Mouse (Mus musculus): ENCODE data around the gene Igsf3.

Igsf3 gene

DNA sequence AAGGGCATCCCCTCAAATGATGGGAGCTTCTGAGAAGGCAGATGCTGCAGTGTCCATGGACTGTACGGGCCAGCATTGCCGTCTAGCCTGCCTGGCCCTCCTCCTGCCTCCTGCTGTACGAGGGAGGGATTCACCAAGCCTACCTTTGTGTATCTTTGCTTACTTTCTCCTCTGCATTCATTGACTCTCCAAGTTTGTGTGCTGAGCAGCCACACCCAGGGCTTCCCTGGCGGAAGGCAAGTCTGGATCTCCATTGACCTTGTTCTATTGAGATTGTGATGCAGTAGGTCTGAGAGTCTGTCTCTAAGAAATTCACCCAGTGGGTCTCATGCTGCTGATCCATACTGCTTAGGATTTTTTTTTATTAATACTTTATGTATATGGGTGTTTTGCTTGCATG is 70.4 kb downstream of the Igsf3 start:
- DNase-seq (ENCODE audit: low read depth), result no peak

DNA sequence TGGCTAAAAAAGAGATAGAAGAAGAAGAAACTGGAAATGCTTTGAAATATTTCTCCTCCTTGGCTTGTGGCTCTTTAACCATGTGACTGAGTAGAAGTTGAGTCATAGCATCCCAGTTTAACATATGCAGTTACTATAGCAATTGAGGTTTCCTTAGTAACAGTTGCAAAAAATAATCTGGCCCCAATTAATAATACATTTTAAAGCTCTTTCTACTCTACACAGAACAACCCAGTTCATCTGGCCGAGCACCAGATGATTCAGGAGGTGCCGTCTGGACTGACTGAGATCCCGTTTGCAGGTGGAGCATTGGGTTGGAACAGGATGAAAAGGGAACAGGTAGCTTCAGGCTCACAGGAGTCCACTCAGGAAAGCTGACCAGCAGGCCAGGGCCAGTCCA is 71.9 kb downstream of the Igsf3 start:
- DNase-seq (ENCODE audit: low read depth), result no peak

DNA sequence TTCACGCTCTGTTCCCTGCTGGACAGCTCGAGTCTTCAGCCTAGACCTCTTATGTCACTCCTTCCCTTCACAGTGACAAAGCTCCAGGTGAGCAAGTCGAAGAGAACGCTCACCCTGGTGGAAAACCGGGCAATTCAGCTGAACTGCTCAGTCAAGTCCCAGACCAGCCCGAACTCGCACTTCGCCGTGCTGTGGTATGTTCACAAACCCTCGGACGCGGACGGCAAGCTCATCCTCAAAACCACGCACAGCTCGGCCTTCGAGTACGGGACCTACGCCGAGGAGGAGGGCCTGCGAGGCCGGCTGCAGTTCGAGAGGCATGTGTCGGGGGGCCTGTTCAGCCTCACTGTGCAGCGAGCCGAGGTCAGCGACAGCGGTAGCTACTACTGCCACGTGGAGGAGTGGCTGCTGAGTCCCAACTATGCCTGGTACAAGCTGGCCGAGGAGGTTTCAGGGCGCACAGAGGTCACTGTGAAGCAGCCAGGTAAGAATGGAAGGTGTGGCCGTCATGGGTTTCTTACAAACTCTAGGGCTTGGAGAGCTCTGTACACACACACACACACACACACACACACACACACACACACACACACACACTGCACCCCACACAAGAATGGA is 74.0 kb downstream of the Igsf3 start:
- no peak for DNase-seq (ENCODE audit: low read depth)

DNA sequence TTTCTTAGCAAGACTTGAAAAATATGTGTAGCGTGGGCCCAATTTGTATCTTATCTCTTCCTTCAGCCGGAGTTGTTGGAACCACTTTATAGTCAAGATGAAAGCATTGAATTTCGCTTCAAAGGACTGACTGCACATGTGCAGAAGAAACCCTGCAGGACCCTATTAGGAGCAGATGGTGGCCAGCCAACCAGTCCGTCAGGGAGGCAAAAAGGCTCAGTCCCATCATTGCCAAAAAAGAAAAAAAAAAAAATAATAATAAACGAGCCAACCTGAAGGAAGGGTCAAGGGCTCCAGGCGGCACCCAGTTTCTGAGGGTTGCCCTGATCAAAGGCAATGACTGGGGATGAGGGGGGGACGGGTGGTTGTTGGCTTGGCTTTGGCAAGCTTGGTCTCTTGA is 83.7 kb downstream of the Igsf3 start:
- DNase-seq (ENCODE audit: low read depth), result no peak

DNA sequence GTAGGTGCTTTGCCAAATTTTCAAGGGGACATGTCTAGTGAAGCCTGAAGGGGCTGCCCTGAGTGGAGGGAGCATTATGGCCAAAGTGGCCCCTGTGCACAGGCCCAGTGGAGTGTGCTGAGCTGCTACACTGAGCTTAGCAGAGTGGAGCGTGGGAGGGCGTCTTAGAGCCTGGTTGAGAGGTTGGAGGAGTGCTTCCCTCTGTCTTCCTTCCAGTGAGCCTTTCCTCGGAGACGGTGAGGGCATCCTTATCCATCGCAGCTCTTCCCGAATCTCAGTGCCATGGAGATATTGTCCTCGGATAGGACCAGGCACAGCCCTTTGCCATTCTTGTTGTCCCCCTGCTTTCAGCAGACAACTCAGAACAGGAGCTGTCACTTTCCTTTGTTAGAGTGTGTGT is 84.2 kb downstream of the Igsf3 start:
- no peak for DNase-seq (ENCODE audit: low read depth)

DNA sequence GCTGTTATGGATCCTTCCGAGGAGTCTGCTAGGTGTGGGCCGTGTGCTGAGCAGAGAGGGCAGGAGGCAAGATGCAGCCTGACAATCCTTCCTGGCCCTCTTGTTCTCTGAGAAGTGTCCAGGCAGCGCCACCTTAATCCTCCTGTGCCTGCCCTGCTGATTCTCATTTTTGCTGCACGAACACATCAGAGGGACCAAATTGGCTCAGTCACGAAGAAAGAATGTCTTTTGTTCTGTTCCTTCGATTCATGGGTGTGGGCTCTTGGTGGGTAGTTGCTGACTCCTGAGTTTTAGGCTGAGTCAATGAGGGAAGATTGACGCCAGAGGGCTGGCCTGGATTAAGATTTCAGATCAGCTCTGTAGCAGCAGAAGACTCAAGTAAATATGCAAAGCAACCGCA is 84.9 kb downstream of the Igsf3 start:
- no peak for DNase-seq (ENCODE audit: low read depth)

DNA sequence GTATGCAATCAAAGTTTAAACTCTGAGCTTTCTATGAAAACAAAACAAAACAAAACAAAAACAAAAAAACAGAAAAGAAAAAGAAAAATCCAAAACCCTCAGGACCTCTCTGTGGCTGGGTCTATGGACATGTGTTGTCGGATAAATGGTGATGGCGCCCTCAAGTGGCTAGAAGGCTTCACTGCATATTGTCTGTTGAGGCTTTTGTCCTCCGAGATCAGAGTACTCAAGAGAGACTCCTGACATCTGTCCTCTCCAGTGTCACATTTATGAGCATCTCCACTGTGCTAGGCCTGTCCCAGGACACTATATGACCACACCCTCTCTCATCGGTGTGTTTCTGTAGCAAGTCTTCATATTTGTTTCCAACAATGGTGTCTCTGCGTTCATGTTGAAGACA is 85.4 kb downstream of the Igsf3 start:
- DNase-seq (ENCODE audit: low read depth), result peak; percentile 86

DNA sequence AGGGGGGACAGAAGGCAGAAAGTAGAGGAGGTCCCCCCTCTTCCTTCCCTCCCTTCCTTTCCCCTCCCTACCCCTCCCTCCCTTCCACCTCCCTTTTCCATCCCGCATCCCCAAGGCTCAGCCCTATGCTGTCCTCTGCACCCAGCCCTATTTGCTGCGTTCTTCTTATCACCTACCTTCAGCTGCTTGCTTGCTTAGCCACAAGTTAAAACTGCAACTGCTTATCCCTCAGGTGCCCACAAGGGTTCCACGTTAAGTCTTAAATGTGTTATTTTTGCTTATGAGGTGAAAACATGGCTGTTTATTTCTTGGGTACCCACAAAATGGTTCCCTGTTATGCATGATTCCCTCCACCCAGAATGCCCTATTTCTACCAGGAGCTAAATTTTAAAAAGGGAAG is 86.6 kb downstream of the Igsf3 start:
- no peak for DNase-seq (ENCODE audit: low read depth)

DNA sequence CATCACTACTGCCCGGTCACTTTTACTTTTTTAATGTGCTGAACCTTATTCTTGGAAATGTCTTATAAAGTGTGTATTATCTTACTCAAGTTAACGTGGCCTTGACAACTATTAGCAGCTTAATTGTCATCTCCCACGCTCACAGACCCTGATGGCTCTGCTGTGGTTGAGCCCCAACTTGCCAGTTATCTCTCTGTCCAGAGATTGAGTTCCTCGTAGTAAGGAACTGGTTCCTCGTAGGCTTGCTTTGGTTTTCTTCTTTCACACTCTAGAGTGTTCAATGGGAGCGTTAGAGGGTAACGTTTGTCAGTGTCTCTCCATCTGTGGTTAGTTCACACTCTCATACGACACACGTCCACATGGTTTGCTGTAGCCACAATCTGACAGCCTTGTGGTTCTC is 92.8 kb downstream of the Igsf3 start:
- no peak for DNase-seq (ENCODE audit: low read depth)

DNA sequence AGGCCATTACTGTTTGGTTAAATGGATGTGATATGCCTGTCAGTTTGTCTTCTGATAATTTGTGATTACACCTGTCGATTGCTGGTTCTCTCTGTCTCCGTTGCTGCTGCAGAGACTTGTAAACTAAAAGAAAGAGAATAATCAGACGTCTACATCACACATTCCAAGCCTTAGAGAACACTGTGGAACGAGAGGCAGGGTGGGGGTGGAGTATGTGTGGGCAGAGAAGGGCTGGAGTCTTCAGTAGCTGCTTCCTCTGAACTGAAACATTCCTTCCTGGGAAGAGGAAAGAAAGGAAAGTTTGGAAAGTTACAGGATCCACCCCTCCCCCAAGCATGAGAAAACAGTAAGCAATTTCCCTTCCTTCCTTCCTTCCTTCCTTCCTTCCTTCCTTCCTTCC is 95.0 kb downstream of the Igsf3 start:
- no peak for DNase-seq (ENCODE audit: low read depth)

DNA sequence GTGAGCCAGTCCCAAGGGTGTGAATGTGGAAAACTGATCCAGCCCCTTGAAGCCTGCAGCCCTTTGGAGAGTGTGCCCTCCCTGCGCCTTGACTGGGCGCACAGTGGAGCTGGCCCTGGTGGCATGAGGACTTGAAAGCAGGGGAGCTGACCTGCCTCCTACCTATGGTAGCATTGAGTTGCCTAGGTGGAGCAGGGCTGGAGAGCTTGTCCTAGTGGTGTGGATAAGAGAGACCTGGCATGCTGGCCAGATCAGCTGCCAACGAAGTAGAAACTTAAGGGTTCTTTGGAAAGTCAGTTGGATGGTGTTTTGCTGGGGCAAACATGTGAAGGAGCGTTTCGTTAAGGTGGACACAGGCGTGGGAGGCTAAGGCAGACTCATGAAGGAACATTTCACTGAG is 105.1 kb downstream of the Igsf3 start:
- no peak for DNase-seq (ENCODE audit: low read depth)

DNA sequence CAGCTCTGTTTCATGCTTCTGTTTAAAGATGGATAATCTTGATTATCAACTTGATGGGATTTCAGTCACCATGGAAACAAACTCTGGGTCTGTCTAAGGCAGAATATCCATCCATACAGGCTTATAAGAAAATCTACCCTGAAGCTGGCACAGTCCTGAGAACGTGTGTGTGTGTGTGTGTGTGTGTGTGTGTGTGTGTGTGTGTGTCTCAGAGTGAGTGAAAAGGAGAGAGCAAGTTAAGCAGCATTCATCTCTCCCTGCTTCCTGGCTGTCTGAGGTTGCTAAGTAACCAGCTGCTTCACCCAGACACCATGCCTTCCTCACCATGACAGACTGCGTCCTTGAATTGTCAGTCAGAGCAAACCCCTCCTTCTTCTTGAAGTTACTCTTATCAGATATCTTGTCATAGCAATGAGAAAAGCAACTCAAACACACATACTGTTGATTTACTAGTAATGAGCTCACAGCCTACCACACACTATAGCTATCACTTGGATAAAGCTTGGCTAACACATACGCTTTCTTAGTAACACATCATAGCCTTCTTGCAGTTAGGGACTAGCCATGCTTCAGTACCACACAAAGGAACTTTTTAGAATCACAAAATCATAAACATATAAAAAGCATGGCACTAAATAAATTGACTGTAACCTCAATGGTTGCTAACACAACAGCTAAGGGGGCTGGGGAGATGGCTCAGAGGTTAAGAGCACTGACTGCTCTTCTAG is 106.5 kb downstream of the Igsf3 start:
- no peak for DNase-seq (ENCODE audit: low read depth)

DNA sequence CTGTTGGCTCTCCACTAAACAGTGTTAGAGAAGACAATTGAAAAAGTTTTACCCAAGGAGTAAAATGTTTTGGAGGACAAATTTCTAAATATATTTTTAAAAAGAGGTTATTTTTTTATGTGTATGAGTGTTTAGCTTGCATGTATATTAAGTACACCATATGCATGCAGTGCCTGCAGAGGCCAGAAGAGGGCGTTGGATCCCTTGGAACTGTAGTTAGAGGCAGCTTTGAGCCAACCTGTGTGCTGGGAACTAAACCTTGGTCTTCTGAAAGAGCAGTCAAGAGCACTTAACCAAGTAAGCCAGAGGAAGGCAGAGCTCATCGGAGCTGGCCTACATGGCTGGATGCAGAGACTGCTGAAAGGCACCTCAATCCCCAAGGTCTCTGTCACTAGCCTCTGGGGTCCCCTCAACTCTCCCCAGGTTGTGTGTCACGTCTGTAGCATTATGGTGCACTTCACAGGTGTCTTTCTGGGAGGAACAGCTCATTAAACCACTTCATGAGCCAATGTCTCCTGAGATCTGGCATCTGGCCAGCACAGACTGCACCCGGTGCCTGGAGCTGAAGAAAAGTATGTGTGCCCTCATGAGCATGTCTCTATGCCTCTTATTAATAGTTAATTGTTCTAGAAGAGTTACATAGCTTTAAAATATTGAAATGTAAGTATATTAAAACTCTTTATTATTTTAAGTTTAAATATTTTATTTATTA is 109.3 kb downstream of the Igsf3 start:
- peak; percentile 25 for DNase-seq (ENCODE audit: low read depth)

DNA sequence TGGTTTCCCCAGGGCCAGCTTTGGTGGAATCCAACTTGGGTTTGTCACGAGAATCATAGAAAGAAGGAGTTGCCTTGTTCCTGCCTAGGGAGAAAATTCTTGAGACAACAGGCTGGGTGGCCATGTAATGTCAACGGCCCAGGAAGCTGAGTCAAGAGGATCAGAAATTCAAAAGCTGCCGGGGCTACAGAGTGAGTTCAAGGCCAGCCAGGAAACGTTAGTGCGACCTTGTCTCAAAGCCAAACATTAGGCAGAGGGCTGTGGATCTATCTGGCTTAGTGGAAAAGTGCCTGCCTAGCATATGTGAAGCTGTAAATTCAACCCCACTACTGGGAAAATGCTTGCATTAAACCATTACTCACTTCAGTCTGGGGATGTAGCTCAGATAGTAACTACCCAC is 110.6 kb downstream of the Igsf3 start:
- DNase-seq (ENCODE audit: low read depth), result no peak

DNA sequence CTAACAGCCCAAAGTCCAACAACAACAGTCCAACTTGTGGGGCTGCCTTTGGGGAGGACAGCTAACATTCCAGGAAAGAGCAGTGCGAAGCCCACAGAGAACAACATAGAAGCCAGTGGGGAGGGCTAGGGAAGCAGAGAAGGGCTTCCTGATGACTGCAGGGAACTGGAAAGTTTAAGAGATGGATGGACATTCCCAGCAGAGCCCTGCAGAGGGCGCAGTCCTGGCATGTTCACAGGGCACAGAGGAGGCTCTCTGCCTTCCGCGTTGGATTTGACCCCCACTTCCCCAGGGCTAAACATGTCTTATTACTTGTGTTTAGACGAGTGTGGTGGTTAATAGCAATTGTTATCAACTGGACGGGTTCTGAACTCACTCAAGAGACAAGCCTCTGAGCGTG is 111.3 kb downstream of the Igsf3 start:
- peak; percentile 18 for DNase-seq (ENCODE audit: low read depth)

DNA sequence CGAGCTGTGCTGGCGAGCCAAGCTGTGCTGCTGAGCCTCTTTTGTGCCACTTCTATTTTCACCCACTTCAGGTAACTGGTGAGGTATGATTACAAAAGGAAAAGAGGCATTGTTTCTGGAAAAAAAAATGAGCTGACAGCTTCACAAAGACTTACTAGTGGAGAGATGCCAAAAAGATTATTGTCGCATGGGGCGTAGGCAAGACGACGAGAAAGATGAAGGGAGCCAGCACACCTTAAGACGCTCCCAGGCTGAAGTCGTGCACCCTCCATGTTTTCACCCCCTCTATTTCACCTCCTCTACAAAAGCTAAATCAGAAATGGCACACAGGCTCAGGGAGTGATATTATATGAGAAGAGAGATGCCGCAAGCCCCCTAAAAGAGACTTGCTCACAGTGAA is 113.6 kb downstream of the Igsf3 start:
- DNase-seq (ENCODE audit: low read depth), result no peak

DNA sequence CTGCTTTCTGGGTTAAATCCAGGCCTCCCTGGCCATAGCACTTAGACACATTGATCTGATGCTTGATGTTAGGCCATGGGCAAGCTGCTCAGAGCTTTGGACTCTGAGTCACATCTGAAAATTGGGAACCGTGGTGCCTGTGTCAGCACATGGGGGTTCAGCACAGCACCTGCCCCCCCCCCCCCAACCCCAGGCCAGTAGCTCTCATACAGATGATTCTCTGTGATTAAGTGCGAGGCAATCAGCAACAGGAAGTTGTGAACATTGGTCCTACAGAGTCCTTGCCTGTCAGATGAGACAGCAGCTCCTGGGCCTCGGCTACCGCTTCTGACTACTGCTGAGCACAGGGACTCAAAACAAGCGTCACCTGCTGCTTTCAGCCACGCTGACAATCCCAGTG is 116.0 kb downstream of the Igsf3 start:
- no peak for DNase-seq (ENCODE audit: low read depth)

DNA sequence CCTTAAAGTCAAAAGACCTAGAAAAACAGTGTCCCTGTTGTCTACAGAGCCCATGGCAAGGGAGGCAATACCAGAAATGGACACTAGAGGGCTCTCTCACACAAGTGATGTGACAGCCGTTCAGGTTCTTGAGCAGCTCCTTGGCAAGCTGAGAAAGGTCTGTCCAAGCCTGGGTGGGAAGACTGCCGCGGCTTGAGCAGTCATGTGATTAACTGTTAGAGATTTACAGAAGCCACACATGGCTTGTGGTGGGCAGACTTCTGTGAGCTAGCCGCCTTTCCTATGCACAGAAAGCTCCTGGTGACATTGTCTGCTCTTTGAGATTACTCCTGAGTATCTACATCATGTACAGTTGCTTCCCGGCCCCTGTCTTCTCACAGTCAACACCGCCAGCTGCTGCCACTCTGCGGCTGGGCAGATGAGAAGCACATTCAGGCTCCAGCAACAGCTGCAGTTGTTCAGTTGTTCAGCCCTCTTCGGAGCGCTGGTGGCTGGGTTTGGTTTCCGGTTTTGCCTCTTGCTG is 117.1 kb downstream of the Igsf3 start:
- DNase-seq (ENCODE audit: low read depth), result peak; percentile 94

DNA sequence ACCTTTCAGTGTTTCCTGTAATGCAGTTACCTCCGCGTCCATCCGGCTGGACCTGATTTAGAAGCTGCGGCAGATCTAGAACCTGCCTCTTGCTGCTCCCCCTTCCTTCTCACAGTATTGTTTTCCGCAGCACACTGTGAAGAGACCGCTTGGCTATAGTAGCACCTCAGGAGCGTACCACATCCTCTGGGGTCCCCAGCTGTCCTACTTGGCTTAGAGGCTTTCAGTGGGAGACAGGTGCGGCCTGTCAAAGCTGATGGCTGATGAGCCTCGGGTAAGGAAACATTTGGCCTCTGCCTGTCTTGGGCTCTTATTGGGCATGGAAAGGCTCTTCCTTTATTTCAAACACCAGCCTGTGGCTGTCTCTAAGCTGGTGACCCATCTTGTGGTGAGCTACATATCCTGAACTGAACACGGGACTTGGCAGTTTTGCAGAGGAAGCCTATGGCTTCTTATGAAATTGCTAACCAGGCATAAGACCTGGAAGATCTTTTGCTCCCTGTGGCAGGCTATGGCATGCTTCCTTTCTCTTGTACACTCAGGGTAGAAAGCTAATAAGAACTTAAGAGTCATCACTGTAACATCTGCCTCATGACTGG is 120.6 kb downstream of the Igsf3 start:
- no peak for DNase-seq (ENCODE audit: low read depth)

DNA sequence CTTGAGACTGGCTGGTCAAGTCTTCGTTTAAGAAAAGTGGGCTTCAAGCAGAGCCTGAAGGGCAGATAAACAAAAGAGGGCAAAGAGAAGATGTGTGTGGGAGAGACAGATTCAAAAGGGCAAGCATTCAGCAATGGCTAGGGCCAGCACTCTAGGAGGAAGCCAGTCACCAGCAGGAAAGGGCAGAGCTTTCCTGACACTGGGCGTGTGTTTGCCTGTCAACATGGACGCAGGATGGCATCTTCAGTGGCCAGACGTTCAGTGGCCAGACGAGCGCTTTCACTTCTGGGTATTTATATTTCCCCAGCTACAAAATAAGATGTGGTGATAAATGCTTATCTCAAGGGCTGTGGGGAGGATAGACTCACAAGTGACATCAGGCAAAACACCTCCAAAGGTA is 123.0 kb downstream of the Igsf3 start:
- DNase-seq (ENCODE audit: low read depth), result no peak

DNA sequence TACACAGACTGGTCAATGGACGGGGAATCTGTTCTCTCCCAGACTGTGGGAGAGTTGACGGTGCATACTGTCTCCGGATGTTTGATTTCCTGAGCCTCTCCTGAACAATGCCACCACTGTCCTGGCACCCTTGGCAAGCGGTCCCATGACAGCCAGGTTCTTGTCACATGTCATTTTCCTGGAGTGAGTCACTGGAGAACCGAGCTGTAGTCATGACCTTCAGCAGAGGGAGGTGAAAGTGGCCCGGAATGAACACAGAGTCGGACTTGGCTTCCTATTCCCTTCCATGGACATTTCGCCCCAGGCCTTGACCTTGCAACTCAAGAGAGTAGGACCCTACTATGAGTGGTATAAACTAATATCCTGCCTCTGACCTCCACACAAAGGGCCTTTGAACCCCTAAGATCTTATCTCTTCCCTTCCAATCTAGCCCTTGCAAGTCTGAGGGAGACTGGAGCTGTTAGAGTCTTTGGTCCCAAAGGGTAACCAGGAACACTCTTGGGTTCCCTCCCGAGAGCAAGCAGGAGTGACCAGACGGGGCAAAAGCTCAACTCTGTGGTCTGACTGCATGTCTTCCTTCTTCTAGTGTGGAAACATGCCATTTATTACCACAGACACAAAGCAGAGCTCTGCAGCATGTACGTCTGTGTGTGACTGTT is 123.6 kb downstream of the Igsf3 start:
- DNase-seq (ENCODE audit: low read depth), result no peak

DNA sequence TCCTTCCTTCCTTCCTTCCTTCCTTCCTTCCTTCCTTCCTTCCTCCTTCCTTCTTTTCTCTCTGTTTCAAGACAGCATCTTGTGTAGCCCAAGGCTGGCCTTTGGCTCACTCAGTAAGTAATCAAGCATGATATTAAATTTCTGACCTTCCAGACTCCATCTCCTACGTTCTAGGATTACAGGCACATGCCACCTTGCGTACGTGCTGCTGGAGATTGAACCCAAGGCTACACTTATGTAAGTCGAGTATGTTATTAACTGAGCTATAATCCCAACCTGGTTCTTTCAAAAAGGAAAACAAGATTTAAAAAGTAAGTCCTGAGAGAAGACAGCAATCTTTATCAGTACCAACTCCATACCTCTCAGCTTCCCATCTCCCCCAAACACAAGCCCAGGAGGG is 124.7 kb downstream of the Igsf3 start:
- no peak for DNase-seq (ENCODE audit: low read depth)
